Mouse (Mus musculus) spleen, postnatal 4 days (tissue): ENCODE measurements around the gene Hcar2.
A peak's percentile ranks its signal among the peaks of the same experiment; 100 is the strongest.

ENCODE experiments used
- DNase-seq, 2 experiments: peaks; one replicate each; pipeline ENCODE4 v3.0.0; 2022; ENCODE audit warnings: low spot score in 2 of 2

Gene Hcar2

DNA sequence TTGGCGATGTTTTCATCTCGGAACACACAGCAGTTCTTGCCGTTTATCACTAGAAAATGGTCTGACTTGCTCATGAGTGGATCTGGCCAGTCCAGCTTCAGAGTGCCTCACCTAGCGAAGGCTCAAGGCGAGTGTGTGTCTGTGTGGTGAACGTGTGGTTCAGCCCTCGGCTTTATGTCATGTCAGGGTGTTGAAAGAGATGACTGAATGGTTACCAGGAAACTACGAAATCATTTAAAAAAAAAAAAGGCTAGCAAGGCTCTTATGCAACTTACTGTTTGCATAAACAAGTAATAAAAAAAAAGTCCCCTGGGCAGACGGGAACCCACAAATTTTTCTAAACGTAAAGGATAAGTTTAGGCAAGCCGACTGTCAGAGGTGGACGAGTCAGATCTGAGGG, at the start of gene Hcar2:
Gene Hcar2, minus strand, starts transcription at position 135 of the 400 bp plus-strand sequence.
- no peak for DNase-seq

- no peak for DNase-seq
Observed at GRCm38 (mm10) chr5:123914852-123915251, 49.6 kb upstream of the Hcar2 start.

DNA sequence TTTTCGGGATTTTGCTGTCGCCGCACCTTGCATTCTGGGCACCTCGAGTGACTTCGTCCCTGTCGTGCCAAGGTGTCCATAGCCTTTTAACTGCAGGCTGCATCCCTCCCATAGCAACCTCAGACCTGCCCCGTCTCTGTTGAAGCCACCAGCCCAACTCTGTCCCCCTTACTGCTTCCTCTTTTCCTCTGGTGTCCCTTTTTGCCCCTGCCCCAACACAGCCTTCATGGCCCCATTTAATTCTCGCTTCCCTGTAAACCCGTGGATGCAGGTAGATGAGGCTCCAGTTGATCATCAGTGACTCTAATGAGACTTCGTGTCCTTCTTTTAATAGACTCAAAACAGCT, 42.3 kb upstream of the Hcar2 start:
- no peak for DNase-seq

DNA sequence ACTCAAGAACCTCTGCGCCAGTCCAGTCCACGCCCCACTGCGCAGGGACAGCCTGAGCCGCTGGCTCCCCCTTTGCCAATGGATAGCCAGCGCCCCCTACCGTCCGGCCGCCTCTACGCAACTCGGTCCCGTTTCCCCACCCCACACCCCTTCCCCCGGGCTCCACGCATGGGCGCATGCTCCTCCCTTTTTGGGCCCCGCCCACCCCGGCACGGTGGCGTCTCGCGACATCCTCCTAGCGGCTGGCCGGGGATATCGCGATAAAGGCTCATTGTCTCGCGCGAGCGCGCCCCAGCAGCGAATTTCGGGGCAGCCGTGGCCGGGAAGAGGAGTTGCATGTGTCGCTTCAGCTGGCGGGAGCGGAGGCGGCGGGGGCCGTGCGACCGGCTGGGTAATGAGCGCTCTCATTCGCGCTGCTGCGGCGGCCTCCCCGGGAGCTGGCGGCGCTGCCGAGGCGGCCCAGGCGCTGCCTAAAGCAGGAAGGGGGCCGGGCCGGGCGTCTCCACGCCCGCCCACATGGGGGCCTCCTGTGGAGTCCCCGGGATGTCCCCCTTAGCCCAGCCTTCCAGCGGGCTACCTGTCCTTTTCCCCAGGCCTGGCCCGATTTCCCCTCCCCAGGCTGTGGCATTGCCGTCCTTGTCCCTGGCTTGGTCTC, 41.8 kb upstream of the Hcar2 start, which contains the start of gene Denr:
Gene Denr, plus strand, starts transcription at position 200 of the 655 bp plus-strand sequence.
- DNase-seq, result peak; percentile 100

- DNase-seq, result no peak
Observed at GRCm38 (mm10) chr5:123906146-123906975, 41.1 kb upstream of the Hcar2 start.

- DNase-seq, result no peak
Observed at GRCm38 (mm10) chr5:123904059-123904672, 38.9 kb upstream of the Hcar2 start.

- DNase-seq, result no peak
Observed at GRCm38 (mm10) chr5:123897352-123897751, 32.1 kb upstream of the Hcar2 start.

DNA sequence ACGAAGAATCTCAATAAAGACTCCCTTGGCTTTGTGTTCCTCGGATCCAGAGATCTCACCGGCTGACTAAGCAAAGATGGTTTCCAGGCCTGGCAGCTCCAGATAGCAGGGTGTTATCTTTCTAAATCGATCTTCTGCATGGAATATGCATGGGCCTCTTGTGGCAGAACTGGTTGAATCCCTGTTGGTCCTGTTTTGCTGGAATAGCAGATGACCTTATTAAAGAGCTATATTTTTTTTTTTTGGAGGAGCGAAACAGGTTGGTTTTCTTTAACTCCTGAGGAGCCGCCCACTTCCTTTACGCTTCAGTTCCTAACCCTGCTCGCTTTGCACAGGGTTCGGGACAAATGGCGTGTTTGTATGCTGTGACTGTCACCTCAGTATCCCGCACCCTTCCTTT, 31.1 kb upstream of the Hcar2 start:
- no peak for DNase-seq

- DNase-seq, result no peak
Observed at GRCm38 (mm10) chr5:123893520-123893919, 28.2 kb upstream of the Hcar2 start.

DNA sequence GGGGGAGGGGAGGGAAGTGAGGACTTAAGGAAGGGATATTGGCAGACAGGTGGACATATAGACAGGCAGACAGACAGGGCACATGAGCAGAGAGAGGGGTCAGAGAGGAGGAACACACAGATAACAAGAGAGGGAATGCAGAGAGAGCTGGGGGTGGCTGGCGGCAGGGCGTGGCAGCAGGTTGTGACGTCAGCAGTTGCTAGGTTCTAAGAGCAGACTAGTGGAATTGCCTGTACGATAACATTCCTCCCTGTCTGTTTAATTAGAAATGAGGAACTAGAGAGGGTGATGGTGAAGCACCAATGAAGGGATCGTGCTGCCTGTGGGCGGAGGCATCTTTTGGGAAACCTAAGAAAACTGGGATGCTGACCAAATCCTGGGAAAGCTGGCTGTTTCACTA, 26.4 kb upstream of the Hcar2 start:
- peak; percentile 56 to 79 for DNase-seq

GRCm38 (mm10) chr5:123890987-123891386, 25.7 kb upstream of the Hcar2 start:
- no peak for DNase-seq

DNA sequence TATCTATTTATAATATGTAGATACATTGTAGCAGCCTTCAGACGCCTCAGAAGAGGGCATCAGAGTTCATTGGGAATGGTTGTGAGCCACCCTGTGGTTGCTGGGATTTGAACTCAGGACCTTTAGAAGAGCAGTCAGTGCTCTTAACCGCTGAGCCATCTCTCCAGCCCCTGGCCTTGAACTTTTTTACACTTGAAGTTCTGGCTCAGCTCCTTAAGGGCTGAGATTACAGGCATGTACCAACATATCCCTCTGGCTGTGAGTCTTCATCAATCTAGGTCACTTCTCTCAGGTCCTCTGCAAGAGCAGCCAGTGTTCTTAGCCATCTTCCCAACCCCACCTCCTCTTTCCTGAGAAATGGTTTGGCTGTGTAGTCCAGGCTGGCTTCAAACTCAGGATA, 25.0 kb upstream of the Hcar2 start:
- DNase-seq, result no peak

DNA sequence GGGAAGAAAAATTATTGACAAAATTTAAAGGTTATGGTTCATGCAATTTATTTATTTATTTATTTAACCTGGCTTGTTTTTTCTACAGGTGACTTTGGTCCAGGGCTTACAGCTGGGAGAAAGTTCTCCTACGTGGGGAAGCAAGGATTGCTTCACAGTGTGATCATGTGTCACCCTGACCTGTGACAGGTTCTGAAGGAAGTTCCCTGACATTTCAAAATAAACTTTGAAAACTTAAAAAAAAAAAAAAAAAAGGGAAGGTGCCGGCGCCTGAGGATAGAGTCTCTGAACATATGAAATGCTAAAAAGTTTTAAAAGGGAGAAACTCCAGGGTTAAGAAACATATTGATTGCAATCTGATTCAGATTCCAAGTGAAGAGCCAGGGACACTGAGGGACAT, 21.1 kb upstream of the Hcar2 start:
- no peak for DNase-seq

DNA sequence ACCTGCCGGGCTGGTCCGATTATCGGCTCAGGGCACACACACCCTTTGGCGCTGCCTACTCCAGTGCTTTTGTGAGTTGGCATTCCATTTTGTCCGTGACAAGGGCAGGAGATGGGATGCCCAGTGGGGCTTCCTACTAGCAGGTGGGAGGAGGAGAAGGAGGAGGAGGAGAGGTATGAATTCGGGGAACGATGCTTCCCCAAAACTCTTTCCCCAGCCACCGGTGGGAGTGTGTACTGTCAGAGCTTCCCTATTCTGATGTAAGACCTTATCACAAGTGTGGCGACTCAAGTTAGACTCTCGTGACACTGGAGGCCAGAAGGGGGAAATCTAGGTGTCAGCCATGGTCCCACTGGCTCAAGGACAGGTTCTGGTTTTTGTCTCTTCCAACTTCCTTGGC, 19.0 kb upstream of the Hcar2 start:
- DNase-seq, result no peak

DNA sequence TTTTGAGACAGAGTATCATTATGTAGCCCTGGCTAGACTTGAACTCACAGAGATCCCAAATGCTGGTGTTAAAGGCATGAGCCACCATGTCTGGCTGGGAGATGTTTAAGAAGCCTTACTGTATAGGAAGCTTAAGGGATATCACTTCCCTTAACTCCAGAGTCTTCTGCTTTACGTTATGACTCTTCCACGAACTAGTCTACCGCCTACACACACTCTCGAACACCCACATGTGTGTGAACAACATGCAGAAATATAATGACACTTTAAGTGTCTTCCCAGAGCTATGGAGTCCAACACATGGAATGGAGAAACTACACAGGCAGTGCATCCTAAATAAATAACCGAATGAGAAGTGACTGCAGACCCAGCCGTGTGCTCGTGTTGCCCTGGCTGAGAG, 18.6 kb upstream of the Hcar2 start:
- no peak for DNase-seq

DNA sequence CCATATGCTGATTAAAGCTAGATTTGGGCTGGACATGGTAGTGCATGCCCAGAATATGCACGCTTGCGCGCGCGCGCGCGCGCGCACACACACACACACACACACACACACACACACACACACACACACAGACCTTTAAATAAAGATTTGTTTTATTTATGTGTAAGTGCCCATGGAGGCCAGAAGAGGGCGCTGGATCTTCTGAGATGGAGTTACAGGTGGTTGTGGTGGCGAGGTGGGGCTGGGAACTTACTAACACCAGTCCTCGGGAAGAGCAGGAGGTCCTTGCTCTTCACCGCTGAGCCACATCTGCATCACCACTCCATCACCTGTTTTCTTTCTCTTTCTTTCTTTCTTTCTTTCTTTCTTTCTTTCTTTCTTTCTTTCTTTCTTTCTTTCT, 15.5 kb upstream of the Hcar2 start:
- peak in 1 of 2 experiments; percentile 52 for DNase-seq

GRCm38 (mm10) chr5:123879928-123880327, 14.6 kb upstream of the Hcar2 start, which contains the start of gene Hcar1:
Gene Hcar1, minus strand, starts transcription at chr5:123880020.
- peak in 1 of 2 experiments; percentile 54 for DNase-seq

- no peak for DNase-seq
Observed at GRCm38 (mm10) chr5:123878056-123878455, 12.8 kb upstream of the Hcar2 start.

DNA sequence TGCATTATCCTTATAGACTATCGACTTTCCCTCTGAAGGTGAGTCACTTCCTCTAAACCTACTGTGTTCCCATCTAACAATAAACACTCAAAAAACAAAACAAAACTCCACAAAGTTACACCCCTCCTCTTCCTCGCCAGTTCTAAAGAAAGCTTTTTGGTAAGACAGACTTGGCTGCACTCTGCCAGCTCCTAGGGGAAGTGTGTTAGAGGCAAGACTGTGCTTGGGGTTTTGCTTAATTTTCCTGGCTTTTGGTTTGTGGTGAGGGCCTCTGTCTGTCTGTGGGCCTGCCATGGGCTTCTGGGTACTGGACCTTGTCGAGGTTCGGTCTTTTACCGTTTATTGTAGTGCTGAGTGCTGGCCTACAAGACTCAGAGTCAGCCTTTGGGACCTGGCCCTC, 8.9 kb upstream of the Hcar2 start:
- no peak for DNase-seq

GRCm38 (mm10) chr5:123869615-123870014, 4.3 kb upstream of the Hcar2 start:
- no peak for DNase-seq

GRCm38 (mm10) chr5:123866457-123866856, 1.2 kb upstream of the Hcar2 start:
- DNase-seq, result no peak

DNA sequence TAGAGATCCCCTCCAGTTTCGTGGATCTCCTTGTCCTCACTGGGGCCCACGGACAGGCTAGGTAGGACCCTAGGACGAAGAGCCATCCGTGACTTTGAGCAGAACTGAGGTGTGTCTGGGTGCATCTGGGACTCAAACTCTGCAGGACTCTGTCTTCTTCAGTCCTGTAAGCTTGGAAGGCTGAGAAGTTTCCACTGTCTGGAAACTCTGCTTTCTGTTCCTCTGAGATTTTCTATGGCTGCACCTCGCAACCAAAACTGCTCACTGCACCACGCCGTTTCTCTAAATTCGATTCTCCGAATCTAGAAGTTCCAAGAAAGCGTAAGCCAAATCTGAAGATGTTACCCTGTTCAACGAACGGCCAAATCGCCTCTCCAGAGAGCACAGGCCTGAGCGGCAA, 1.4 kb downstream of the Hcar2 start:
- no peak for DNase-seq
